Mouse (Mus musculus) cerebellum, postnatal 10 days (tissue): Measurements from ENCODE around the gene Zp2.

Experiments used
- DNase-seq, 2 experiments: peaks; one replicate each; pipeline ENCODE4 v3.0.0; 2021; ENCODE audit warnings: mixed read lengths in 2 of 2

Gene Zp2

DNA sequence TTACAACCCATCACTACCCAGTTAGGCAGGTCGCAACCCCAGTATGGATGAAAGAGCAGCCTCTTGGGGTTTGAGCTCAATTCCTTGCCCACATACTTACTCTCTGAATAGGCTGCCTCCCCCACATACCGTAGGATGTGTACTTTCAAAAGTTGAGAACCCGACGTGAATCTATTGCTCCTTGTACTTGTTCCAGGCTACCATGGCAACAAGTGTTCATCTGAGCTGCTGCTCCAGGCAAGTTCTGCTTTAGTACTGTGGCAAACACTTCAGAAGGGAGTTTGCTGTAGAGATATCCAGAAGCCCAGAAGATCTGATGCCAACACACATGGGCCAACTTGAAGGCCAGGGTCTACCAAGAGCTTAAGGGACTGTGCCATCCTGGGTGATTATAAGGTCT lies 16.1 kb downstream of the Zp2 start:
- DNase-seq = no peak

DNA sequence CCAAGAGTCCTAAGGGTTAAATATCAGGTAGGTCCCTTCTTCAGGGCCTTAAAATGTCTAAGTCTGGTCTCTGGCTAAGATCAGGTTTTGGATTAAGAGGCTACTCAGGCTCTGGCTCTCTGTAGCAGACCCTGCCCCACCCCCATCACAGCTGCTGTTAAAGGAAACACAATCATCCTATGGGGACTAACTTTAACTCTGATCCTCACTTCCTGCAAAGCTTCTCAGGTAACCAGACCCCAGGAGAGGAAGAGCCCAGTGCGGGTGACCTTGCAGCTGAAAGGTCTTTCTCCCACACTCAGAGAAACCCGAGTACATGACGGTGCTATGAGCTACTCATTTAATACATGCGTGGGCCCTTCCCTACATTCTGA lies 17.4 kb downstream of the Zp2 start:
- no peak for DNase-seq

DNA sequence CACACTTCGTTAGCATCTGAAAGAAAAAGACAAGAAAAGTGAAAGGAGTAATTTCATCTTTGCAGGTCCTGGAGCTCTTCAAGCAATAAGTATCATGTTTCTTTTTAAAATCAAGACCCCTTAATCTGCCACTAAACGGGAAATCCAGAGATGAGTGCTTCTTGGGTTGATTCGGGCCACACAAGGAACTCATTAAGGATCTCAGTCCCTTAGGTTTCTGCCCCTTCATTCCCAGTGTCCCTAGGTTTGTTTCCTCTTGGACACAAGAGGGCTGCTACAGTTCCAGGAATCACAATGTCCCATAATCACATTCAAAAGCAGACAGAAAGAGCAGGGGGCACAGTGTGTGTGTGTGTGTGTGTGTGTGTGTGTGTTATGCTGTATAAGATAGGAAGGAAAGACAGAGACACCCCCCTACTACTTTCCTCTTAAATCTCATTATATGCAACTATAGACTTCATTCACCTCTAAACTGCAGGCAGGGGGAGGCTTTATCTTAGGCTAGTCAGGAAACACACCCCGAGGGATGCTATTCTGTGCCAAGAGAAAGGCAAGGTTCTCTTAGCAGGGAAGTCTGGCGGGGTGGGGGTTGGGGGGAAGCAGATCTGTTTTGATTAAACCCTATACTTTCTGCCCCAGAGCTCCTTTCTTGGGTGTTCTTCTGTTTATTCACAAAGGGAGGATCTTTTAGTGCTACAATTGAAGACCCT lies 18.0 kb downstream of the Zp2 start:
- DNase-seq = no peak

DNA sequence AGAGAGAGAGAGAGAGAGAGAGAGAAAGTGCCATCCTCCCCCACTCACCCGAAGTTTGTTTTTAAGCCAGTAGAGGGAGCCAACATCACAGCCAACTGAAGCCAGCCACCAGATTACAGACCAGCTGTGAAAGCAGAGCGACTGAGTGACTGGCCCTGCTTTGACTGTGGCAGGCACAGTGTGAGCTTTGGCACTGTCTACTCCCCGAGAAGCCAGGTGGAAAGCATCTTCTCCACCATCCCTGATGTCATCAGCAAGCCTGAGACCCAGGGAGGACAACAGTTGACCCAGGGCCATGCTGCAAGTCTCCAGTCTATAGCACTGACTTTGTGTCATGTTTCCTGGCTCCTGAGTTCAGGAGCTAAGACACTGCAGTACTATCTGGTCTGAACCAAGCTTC lies 20.2 kb downstream of the Zp2 start:
- DNase-seq = peak; percentile 85 to 88

DNA sequence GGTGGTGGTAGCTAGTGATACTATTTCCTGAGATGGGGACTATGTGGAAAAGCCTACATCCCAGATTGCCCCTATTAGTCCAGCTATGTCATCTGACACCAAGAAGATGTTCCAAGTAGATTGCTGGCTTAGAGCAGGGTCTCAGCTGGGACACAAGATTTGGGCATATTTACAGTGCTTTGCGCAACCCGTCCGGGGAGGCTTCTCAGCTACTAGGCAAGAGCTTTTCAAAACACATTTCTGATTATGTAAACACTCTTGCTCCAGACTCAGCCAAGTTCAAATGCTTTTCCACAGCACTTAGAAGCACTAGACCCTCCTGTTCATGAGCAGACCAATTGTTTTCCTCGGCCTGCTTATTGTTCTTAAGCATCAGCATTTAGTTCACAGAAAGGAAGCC lies 21.3 kb downstream of the Zp2 start:
- no peak for DNase-seq

DNA sequence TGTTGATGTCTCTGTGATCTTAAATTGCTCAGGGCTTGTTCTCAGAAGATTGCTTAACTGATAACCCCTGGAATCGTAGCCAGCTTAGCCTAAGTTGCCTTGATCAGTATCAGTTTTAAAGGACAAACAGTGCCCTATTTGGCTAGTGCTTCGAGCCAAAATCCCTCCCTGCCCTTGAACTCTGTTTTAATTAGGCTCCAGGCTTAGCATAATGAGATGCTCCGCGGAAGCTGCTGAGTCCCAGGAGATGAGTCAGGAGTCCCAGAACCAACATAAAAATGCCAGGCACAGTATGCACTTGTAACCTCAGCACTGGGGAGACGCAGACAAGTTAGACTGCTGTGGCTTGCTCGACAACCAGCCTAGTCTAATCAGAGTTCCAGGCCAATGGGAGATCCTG lies 27.6 kb downstream of the Zp2 start:
- no peak for DNase-seq

DNA sequence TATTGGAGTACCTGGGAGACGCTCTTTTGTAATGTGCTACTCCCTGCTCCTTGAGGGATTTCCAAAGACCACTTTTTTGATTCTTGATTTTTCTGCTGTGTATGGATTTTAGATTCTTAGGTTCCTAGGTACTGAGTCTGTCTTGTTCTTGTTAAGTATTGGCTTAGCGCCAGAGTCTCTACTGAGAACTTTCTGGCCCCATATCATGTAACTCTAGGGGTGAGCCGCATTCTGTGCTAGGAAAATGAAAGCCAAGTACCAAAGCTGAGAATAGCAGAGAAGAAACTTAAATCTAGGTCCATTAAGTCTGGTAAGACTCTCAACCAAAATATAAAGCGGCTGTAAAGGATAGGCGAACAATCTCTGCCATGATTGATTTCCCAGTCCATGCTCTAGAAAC lies 28.1 kb downstream of the Zp2 start:
- no peak for DNase-seq

DNA sequence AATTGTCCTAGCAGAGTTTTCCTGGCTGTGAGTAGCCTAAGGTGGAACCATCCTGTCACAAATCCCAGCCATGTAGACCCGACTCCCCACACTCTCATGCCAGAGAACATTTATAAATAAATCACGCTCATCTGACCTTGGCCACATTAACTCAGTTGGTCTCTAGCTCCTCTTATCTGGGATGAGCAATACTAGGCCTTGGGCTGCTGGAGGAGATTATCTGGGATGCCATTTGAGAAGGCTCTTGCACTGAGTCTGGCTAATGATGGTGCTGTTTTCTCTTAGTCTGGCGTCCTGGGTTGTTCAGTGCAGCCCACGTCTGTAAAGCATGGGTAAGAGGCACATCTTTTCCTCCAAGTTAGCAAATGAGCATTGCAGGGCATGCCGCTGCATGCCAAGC lies 35.4 kb downstream of the Zp2 start:
- DNase-seq = no peak

DNA sequence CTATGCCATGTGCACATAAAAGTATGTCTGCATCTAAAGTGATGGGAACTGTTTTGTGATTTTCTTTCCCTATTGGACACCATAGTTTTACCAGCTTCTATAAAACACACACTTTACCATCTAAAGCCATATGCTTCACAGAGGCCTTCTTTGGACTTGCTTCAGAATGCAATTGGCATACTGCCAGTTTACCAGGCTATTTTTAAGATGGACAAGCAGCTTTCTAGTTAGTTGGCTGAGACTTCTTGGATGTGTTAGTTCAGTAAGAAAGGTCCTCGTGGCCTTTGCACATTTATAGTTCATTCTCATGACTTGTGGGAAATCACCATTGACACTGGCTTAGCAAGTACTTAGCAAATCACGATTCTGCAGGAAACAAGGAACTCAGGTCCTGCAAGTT lies 38.7 kb downstream of the Zp2 start:
- peak; percentile 46 to 58 for DNase-seq

DNA sequence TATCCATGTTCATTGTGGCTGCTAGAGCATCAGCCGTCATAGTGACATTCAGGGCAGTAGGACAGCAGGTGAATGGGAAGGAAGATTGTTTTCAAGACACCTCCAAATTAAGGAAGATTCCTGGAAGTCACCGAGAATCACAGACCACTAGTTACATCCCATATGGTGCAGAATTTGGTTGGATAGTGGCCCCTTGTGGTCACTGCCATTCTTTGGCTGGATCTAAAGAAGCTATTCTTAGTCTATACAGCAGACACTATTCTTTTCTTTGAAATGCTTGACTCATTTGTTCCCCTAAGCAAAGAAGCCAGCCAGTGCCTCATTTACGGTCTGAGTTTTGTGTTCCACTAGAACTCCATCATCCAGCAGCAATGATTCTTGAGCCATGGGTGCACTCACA lies 40.1 kb downstream of the Zp2 start:
- peak; percentile 56 to 59 for DNase-seq

DNA sequence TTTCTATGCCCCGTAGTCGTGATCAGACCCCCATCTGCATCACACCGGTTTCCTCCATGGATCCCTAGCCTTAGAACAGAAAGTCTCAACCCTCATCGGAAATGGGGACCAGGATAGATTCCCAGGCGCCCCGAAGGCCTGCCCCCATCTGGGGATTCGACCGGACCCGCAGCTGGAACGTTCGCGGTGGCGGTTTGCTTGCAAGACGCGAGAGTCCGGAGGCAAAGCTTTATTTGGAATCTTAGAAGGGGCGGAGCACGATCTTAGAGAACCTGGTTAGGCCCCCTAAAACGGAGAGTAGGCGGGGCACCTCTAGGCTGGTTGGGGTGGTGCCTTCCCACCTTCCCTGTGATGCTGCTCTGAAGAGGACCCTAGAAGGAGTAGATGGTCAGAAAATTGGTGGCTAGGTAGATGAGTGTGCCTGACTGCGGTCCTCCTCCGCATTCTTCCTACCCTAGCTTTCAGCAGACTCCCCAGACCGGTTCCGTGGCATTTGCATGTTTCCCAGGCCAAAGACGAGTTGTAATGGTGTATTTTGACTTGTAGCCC lies 42.0 kb downstream of the Zp2 start:
- DNase-seq = peak; percentile 34 to 45

DNA sequence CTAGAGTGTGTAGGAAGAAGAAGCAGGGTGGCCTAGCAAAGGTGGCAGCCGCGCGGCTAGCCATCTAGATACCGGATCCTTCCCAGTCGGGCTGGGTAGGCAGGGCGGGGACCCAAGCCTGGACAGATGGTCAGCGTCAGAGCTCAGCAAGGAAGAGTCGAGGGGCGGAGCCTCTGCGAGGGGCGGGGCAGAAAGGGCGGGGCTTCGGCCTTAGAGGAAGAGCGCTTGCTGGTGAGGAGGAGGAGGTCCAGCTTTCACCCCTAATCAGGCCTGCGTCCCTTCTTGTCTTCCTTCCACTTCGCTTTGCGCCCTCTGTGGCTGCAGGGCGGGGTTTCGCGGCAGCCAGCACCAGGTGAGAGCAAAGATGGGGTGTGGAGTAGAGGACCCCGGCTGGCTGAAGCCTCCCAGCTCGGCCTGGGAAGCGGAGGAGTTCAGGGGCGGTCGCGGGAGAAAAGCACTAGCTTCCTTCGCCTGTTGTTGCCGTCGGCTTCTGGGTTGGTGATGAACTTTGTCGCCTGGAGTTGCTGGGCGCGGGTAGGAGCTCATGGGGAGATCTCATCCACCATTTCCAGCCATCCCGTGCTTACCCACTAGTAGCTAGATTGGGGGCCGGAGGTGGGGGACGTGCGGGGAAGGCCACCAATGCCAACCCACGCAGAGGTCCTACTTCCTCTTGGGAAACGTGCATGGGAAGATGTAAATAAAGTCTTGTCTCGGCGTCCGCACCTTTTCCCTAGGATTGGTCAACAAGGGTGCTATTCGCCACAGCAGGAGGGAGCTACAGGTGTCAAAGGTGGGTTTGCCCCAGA lies 42.7 kb downstream of the Zp2 start, which contains the start of gene Tmem159:
TSS of gene Tmem159 (plus strand) at position 190 of the 809 bp plus-strand sequence.
- DNase-seq = peak; percentile 95 to 97

DNA sequence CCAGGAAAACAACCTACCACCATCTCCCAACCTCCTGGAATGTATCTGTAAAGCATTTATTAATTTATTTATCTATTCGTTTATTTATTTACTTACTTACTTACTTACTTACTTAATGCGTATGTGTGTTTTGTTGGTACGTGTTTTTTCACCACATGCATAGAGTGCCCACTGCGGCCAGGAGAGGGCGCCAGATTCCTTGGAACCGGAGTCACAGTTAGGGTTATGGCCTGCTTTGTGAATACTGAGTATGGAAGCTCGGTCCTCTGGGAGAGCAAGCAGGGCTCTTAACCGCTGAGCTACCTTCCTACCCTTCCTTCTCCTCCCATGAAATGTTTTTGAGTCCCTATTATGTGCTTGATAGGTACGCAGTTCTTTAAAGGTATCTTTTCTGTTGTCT lies 46.7 kb downstream of the Zp2 start:
- peak; percentile 84 to 86 for DNase-seq

DNA sequence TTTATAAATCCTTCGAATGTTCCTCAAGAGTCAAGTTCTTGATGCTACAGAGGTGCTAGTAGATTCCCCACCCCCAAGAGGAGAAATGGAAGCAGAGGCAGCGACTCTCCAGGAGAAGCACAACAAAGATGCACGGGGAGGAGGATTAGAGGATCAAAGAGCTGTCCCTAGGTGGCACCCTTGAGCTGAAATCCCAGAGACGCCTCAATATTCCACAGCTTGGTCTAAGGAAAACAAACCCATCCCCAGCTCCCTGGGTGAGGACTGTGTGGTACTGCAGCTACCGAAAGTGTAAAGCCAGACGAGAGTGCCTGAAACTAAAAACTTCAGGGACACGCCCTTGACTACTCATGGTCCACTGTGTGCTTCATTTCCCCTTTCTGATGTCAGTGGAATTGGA lies 47.2 kb downstream of the Zp2 start:
- DNase-seq = peak; percentile 81 to 83

DNA sequence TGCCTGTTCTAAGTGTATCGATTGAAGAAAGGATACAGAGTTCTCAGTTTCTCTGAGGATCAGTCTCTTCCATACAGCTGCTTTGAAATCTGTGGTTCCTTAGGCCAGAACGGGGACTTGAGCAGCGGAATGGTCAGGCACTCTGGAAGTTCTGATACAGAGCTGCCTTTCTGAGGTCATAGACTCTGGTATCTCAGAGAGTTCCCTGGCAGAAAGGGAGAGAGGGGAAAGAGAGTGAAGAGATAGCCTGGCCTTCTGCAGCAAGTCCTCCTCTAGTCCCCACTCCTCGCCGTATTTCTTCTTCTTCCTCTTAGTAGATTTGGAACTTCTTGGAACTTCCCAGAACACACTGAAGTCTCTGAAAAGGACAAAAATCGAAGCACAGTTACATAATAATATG lies 49.9 kb downstream of the Zp2 start, which contains the start of gene Dnah3:
TSS of gene Dnah3 (minus strand) at position 101 of the 400 bp plus-strand sequence.
- DNase-seq = no peak

DNA sequence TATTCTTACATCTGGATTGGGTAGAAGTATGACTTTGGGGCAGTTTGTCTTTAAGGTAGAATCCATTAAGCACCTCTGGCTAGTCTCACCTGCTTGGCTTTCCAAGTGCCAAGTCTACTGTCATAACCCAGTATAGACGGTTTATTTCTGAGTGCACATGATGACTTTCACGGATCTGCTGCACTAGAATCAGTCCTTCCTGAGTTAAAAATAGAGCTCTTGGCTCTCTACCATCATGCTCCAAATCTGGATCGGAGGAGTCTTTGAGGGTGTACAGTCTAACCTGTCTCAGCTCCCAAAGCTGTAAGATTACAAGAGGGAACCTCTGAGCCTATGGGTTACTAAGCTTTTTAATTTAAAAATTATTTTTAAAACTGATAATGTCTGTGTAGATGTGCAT lies 50.9 kb downstream of the Zp2 start:
- DNase-seq = no peak

DNA sequence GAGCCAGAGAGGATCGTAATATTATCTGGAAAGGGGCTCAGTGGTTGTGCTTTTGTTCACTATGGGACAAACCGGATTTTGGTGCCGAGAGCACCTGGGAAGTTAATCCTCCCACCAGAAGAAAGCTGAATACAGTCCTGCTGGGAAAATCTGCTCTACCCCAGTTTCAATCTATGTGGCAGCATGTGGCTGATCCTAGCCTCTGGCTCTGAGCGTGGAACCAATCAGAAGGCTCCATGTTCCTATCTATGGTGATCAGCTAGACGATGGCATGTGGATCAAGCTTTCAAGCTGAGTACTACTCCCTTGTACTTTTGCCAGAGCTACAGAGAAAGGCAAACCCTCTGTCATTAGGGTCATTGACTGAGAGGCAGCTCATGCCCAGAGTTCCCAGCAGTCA lies 52.1 kb downstream of the Zp2 start:
- no peak for DNase-seq

DNA sequence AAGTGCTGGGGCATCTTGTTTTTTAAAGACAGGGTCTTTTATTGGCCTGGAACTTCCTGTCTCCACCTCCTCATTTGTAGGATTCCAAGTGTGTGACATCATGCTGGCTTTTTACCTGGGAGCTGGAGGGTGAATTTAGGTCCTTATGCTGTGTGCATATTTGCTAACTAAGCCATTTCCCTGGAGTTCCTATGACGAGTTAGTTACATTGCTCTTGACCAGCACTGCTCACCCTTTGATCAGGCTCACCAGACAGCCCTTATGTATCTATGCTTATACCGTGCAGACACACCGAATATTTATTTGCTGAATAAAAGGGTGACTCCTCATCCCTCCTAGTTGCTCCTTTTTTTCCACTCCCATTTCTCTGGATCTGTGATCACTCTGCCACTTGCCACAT lies 64.9 kb downstream of the Zp2 start:
- DNase-seq = no peak
